Mouse (Mus musculus) heart, postnatal 10 days (tissue): ENCODE results near the gene Krt75. TPM values are rescaled to one million over a fixed set of nuclear protein-coding genes. Genes with fewer than 3 reads are reported as not detected.
A peak's percentile ranks its signal among the peaks of the same experiment; 100 is the strongest.

Experiments
- DNase-seq, 2 experiments: peaks; one replicate each; pipeline ENCODE4 v3.0.0; 2021
- intact Hi-C: fragments of 180-260 bp; cut with DNase I; formaldehyde crosslinking; loops from one replicate; pipeline ENCODE4 v1.15.1; 2025
- total RNA-seq, 2 experiments: library from RNA; stranded (reverse); gene quantifications; 2 replicates each; pipeline ENCODE4 v1.2.3; 2021

Gene Krt75
- not detected for total RNA-seq

DNA sequence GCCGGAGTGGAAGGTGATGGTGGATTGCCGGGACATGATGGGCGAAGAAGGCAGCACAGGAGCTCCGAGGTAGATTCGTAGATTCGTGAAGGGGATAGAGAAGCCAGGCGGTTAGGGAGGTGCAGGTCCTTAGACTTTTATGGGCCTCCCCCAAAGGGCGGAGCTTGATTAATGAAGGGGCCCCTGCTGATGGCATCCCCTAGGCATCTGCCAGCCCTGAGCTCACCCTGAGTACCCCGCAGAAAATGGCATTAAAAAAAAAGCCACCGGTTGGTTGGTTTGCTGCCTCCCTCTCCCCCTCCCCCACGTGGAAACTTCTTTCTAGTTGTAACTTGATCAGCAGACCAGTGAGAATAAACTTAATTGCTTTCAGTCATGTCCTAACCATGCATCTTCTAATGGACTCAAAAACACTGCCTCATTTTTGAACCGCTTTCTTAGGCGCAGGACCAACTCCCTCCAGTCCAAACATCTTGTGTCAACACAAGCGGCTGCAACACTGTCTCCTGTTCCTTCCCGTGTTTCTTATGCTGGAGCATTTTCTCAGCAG is at the start of gene Krt75:
Gene Krt75 (minus strand): TSS at position 109 of the 550 bp plus-strand sequence.
- intact Hi-C loops: no loop called here
- no peak for DNase-seq

GRCm38 (mm10) chr15:101599123-101599522 is 25.4 kb upstream of the Krt75 start:
- intact Hi-C loops: no loop called here
- no peak for DNase-seq

DNA sequence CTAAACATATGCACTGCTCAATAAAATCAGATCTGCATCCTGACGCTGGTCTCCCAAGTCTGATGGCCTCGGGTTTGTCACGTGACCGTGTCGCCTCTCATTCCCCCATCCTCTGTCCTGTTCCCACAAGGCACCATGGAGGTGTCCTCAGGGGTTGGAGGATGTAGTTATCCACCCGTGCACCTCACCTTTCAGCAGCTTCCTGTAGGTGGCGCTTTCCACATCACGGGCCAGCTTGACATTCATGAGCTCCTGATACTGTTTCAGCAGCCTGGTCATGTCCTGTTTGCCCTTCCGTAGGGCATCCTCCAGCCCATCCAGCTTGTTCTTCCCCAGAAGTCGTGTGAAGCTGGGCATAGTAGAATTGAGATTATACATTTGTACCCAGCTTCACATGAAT is 14.5 kb upstream of the Krt75 start:
- no peak for DNase-seq
- intact Hi-C loops: no loop called here

DNA sequence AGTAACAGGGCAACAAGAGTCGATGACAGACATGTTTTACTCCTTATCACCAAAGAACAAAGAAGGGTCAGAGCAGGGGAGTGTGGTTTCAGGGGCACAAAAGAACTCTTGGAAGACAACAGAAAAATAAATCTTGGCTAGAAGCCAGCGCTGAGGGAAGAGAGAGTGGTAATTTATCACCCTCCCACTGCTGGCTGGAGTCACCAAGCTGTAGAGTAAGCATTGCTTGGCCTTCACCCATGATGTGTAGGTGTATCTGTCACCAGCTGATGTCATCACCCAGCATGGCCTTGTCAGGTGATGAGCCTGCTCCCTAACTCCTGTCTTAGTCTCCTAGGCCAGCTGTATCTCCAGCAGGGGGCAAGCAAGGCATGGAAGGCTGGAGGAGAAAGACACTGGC is 10.8 kb upstream of the Krt75 start:
- intact Hi-C loops: no loop called here
- DNase-seq: no peak

- no peak for DNase-seq
- intact Hi-C loops: no loop called here
Measured at GRCm38 (mm10) chr15:101583211-101583965, 9.7 kb upstream of the Krt75 start.

- DNase-seq: no peak
- intact Hi-C loops: no loop called here
Measured at GRCm38 (mm10) chr15:101581701-101582100, 8.0 kb upstream of the Krt75 start.

- intact Hi-C loops: no loop called here
- no peak for DNase-seq
Measured at GRCm38 (mm10) chr15:101575506-101575905, 1.8 kb upstream of the Krt75 start.

- DNase-seq: no peak
- intact Hi-C loops: no loop called here
Measured at GRCm38 (mm10) chr15:101567780-101568179, 5.9 kb downstream of the Krt75 start.

- DNase-seq: no peak
- intact Hi-C loops: no loop called here
Measured at GRCm38 (mm10) chr15:101562850-101563249, 10.9 kb downstream of the Krt75 start, which contains the start of gene Krt90. Gene Krt90 (minus strand): TSS chr15:101562950.

GRCm38 (mm10) chr15:101558034-101558646 is 15.6 kb downstream of the Krt75 start:
- DNase-seq: no peak

GRCm38 (mm10) chr15:101553169-101553568 is 20.5 kb downstream of the Krt75 start:
- peak; percentile 41 to 44 for DNase-seq

More at GRCm38 (mm10) chr15:101558034-101558646, 15.6 kb downstream of the Krt75 start:
- intact Hi-C loops: no loop called here

DNA sequence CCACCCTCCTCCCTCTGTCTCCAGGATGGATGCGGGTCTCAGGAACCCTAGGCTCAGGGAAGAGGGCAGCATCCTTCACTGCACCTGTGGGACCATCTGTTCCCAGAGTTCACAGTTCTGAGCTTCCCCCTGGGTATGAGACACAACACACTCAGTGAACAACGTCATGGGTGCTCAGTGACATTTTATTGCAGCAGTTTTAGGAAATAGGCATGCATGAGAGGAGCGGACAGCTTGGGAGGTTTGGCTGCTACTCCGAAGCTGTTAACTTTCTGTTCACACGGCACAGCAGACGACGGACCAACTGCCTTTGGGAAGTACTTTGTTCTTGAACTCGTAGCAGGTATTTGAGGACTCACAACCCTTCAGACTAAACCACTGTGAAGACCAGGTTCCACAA is 21.5 kb downstream of the Krt75 start:
- intact Hi-C loops: no loop called here
- DNase-seq: no peak

More at GRCm38 (mm10) chr15:101553169-101553568, 20.5 kb downstream of the Krt75 start:
- intact Hi-C loops: no loop called here

- intact Hi-C loops: no loop called here
- no peak for DNase-seq
Measured at GRCm38 (mm10) chr15:101550567-101550966, 23.1 kb downstream of the Krt75 start, which contains the start of gene Krt82. Gene Krt82 (minus strand): TSS chr15:101550667.

GRCm38 (mm10) chr15:101544478-101544877 is 29.2 kb downstream of the Krt75 start:
- intact Hi-C loops: no loop called here
- DNase-seq: no peak

DNA sequence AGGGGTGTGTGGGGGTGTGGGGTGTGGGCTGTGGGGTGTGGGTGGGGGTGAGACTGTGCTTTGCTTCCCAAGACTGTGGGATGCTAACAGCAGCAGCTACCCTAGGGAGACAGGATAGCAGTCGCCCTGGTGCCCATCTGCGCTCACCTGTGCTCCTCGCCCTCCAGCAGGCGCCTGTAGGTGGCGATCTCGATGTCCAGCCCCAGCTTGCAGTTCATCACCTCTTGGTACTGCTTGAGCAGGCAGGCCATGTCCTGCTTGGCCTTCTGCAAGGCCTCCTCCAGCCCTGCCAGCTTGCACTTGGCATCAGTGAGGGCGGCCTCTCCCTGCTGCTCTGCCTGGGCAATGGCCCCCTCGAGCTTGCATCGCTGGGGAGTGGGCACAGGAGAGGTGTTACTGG is 31.2 kb downstream of the Krt75 start:
- DNase-seq: no peak
- intact Hi-C loops: no loop called here

DNA sequence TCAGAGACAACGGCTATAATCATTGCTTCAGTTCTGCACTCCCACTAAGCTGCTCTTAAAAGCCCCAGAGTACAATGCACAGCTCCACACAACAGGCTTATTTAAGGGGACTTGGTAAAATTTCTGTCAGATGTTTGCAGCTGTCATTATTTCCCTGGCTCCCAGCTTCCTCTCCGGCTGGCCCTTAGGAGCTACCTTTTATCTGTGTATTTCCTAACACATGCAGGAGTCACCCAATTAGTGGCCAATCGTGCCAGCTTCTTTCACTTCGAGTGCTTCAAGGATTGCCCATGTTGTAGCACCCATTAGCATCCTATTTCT is 35.2 kb downstream of the Krt75 start:
- DNase-seq: peak; percentile 22 to 29
- intact Hi-C loops: loop anchor here (5.0 kb wide), 1 partner anchor 164 kb away; no protein-coding TSS in a partner anchor

GRCm38 (mm10) chr15:101537864-101538579 is 35.7 kb downstream of the Krt75 start:
- DNase-seq: no peak
- intact Hi-C loops: loop anchor here (5.0 kb wide), 1 partner anchor 164 kb away; no protein-coding TSS in a partner anchor

GRCm38 (mm10) chr15:101536054-101536850 is 37.5 kb downstream of the Krt75 start:
- DNase-seq: no peak
- intact Hi-C loops: loop anchor here (5.0 kb wide), 1 partner anchor 166 kb away; no protein-coding TSS in a partner anchor

GRCm38 (mm10) chr15:101532720-101533119 is 41.0 kb downstream of the Krt75 start, which contains the start of gene Krt84:
Gene Krt84 (minus strand): TSS chr15:101532820.
- no peak for DNase-seq
- intact Hi-C loops: no loop called here
